Mouse (Mus musculus) liver (tissue): ENCODE results near the gene Kcnj14.

Experiments used
- DNase-seq: peaks from one replicate; pipeline ENCODE4 v3.0.0-alpha.2; 2020; ENCODE audit warnings: mixed read lengths

The Kcnj14 gene

GRCm38 (mm10) chr7:45824598-45824997 lies at the start of gene Kcnj14:
TSS of gene Kcnj14 (minus strand) at chr7:45824782.
- no peak for DNase-seq

- peak; percentile 66 for DNase-seq
Observed at GRCm38 (mm10) chr7:45873061-45873947, 48.7 kb upstream of the Kcnj14 start.

DNA sequence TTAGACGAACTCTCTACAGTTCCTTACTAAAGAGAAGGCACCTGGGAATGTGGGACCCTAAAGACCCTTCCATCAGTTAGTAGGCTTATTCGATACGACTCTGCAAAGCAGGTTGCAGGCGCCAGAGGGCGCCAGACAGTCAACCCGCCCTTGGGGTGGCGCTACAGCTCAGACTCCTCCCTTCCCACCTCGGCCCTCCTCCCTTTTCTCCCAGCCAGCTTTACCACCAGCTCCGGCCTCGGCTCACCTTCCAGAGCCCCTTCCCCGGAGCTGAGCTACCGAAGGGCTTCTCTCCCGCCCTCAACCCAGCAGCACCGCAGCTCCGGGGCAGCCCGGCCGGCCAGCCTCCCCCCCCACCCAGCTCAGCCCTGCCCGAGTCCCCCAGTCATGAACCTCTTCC lies 48.0 kb upstream of the Kcnj14 start, which contains the start of gene Kdelr1:
Gene Kdelr1 (plus strand): TSS at position 149 of the 400 bp plus-strand sequence.
- DNase-seq, result peak; percentile 92

DNA sequence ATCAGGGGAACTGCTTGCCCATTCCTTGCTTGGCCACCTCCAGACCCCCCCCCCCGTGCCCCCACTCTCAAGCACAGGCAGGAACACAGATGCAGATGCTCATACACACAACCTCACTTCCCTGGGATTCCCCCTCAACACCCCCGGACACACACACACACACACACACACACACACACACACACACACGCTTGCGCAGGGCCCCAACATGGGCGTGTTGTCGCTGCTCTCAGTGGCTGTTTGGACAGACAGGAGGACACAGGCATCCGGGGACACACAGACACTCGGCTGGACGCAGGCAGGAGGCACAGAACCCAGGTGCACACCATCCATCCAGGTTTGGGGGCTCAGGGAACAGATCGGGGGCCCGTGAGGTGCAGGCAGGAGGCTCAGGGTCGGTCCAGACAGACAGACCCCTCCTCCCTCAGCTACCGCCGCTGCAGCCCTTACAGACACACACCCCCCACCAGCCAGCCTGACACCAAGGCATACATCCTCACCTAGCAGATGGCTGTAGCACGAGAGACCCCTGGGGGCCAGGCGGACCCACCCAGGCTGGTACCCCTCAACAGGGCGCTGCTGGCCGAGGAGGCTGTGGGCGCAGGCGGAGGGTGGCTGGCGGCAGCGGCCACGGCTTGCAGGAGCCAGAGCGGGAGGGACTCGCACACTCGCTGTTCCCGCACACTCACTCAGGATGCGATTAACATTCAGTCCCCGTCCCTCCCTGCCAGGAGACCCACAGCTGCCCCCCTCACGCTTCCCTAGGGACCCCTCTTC lies 45.9 kb upstream of the Kcnj14 start:
- no peak for DNase-seq

- DNase-seq, result no peak
Observed at GRCm38 (mm10) chr7:45869787-45870186, 45.2 kb upstream of the Kcnj14 start.

DNA sequence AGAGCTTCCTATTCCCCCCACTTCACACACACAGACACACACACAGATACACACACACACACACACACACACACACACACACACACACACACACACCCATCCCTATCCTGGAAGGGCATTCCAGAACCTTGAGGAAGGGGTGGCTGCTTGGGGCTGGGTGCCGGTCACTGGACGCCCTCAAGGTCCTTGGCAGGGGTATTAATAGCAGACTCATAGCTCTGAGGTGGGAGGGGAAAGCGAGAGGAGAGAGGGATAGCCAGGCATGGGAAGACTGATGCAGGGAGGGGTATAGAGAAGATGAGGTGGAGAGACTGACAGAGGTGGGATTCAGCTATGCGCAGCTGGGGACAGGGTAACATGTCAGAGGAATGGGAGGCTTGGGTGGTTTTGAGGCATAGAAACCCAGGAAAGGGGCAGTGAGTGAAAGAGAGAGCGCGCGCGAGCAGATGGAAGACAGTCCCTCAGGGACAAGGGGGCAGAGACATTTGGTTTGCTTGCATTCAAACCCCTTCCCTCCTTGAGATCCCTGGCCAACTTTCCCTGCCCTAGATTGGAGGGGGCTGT lies 44.6 kb upstream of the Kcnj14 start:
- DNase-seq, result no peak

DNA sequence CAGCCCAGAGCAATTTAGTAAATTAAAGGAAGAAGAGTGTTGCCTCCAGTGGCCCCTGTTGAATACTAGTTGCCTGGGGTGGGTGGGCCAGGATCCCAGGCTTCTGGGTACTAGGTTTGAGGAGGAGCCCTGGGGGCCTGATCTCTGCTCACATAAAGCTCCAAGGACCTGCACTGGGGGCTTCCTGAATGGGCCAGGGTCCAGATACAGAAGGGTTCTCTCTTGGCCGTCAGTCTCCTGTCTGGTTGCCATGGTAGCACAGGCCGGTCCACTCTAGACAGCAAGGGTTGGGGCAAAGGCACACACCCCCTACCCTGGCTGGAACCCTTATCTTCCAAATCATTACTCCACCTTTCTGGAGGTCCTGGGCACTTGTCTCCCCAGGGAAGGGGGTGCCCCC lies 43.3 kb upstream of the Kcnj14 start:
- no peak for DNase-seq

GRCm38 (mm10) chr7:45865925-45866910 lies 41.6 kb upstream of the Kcnj14 start:
- peak; percentile 88 for DNase-seq

- no peak for DNase-seq
Observed at GRCm38 (mm10) chr7:45864435-45864834, 39.9 kb upstream of the Kcnj14 start.

DNA sequence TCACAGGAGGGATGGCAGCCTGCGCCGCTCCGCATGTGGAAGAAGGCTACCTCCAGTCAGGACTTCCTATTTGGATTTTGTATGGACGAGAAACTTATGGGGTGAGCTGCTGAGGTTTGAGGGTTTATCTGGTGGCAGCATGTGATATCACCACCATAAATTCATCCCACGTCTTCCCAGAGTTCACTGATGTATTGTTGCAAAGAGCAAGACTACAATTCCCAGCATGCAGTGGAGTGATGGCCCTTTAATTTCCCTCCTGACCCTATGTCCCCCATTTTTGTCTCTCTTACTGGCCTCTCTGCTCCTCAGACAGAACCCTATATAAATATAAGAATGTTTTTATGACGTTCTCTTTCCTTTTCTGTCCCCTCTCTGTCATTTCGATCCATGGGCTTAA lies 38.2 kb upstream of the Kcnj14 start:
- no peak for DNase-seq

DNA sequence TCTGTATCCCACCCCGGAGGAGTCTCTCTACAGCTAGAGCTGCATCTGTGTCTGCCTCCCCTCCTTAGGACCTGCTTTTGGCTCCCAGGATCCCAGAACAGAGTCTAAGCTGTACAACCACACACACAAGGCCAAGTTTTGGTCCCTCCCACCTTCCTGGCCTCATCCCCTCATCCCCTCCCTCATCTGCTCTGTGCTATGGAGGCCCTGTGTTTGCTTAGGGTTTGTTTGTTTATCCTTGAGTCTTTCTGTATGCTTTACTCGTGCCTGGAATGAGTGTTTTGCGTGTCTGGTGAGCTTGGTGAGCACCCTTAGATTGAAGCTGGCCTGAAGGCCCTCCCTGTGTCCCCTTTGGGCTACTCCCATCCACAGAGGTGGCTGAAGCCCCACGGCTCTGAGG lies 34.4 kb upstream of the Kcnj14 start:
- no peak for DNase-seq

GRCm38 (mm10) chr7:45856950-45857901 lies 32.6 kb upstream of the Kcnj14 start:
- DNase-seq, result peak; percentile 8

DNA sequence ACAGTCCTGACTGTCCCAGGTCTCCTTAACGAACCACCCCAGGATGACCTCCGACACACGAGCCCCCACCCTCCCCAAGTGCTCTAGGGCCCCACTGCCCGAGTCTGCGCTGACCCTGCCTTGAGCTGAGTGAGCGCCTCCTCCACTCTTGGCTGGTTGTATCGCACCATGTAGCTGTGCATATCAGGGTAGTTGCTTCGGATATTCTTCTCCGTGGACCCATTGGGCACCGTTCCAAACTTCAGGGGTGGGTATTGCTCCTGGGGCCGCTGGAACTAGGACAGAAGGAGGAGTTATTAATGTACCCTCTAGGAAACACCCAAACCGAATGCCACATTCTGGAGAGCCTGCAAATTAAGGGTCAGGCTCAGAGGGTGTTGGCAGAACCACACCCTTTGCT lies 28.5 kb upstream of the Kcnj14 start:
- no peak for DNase-seq

DNA sequence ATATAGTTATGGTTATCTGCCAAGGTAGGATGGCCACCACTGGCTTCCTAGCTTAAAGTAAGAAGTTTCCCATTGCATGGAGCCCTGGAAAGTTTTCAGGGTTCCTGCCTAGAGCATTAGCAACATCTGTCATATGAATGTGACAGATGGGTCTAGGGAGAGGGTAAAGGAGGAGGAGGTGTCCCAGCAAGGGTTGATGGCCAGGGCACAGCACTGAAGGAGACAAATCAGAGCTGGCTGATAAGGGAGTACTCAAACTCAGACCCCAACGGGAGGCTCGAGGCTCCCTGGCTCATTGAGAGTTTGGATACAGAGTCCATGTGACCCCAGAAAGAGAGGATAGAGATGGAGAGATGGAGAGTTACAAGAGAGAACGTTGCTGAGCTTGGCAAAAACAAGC lies 26.1 kb upstream of the Kcnj14 start:
- DNase-seq, result no peak

DNA sequence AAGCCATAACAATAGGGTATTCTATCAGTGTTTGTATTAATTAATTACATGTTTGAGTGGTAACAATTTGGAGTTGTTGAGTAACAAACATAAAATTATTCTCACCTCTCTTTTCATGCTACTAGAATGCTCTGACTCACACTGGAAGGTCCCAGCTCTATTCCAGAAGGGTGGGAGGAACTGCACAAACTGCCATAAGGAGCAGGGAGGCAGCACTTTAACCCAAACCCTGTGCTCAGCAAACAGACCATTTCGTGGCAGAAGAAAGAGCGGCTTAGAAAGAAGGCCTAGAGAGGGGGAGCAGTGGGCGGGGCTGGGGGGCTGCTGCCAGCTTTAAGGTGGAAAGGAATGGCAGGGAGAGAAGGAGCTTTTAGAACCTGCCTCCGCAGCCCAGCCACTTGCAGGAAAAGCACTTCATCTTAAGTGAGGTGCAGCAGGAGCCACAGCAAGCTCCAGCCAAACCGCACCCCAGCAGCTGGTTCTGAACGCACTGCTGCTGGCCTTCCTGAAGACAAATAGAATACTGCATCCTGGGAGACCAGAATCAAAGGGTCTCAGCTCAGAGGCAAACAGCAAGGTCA lies 24.0 kb upstream of the Kcnj14 start:
- DNase-seq, result no peak

DNA sequence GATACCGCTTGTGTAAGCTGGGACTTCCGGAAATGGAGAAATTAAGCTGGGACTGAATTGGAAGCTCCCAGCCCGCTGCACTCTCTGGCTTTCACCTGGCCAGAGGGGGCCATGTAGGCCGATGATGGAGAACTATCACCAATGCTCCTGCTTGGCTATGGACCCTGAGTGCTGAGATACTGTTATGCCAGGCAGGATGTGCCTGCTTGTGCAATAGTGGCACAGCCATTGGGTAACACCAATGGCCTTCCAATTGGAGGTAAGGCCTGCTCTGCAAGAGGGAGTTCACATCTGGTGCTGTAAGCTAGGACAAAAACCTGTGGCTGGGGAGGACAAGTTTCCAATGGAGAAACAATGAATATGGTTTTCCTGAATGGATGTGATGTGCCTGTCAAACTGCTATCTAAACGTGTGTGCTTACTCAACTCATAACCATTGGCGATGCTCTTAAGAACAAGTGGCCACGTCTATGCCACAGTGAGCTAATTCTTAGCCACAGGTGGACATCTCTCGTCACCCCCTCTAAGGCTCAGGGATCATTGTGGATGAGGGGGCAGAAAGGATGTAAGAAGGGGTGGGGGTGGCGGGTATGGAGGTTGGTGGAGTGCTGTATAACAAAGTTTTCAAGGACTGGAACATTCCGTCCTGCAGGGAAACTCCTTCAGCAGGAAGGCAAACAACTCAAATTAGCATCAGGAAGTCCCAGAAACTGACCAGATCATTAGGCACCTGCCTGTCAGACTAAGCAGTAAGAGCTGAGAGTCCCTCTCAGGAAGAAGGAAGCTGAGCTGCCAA lies 18.6 kb upstream of the Kcnj14 start:
- DNase-seq, result no peak

DNA sequence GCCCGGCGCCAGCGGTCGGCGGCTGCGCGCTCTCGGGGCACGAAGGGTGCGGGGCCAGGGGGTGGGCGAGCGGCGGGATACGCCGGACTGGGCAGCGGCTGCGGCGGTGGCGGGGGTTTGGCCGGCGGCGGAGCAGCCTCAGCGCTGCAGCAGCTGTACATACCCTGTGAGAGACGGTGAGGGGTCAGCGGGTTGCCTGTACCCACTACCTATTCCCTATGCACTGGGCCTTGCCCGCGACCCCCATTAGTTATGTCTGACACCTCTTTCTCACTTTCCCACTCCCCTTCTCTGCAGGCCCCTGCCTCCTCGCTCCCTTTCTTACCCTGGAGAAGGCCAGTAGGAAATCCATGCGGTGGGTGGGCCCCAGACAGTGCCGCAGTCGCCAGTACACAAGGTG lies 9.3 kb upstream of the Kcnj14 start:
- DNase-seq, result no peak

- DNase-seq, result peak; percentile 29
Observed at GRCm38 (mm10) chr7:45833148-45833790, 8.7 kb upstream of the Kcnj14 start.

- DNase-seq, result no peak
Observed at GRCm38 (mm10) chr7:45832428-45832827, 7.8 kb upstream of the Kcnj14 start.
